Comparison of ENCODE assay signal across 16 mouse cellular contexts in the genomic region with DNA sequence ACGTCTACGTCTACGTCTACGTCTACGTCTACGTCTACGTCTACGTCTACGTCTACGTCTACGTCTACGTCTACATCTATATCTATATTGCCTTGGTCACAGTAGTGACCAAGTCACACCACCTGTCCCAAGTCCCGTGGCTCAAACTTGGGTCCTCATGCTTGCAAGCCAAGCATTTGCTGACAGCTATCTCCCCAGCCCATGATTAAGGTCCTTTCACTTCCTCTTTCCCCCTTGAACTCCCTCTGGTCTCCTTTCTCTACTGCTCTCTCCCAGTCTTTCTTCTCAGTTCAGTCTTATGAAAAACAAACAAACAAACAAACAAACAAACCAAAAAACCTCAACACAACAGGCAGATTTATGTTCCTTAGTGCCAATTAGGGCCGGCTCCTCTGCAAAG.
"Had no signal": no experiment of that assay in that cellular context is flagged by ENCODE, and none has a peak within 500 bp of the region (broad histone marks: within the 10 kb centered on the region; RNA-seq: fewer than 3 reads in every experiment).

No protein-coding gene starts in this region.

- DNase-seq: kidney, adult 11 months; kidney, adult 8-10 months; kidney, postnatal 10 days; kidney, postnatal 36 days; layer of hippocampus, postnatal 36 days; left cerebral cortex, postnatal 4 days; liver, postnatal 0 days; lung, embryonic 14.5 days; lung, postnatal 36 days; right cerebral cortex, adult 18-20 months; right cerebral cortex, postnatal 25 days; spleen, adult 18-20 months; thymus, adult 2 months; thymus, postnatal 25 days had no signal

- ATAC-seq: liver, postnatal 0 days; lung, postnatal 0 days; midbrain, embryonic 15.5 days had no signal
